Mouse (Mus musculus) cerebellum, adult (tissue): ENCODE results near the gene Pex11g.

Experiments used
- ATAC-seq: cut with Nextera tagmentation; 2 replicates; pipeline ENCODE4 v1.9.2; 2017; ENCODE audit warnings: mild to moderate bottlenecking, moderate library complexity, mixed read lengths; ENCODE audit not compliant: insufficient number of reproducible peaks, low FRiP score, low TSS enrichment

The Pex11g gene

DNA sequence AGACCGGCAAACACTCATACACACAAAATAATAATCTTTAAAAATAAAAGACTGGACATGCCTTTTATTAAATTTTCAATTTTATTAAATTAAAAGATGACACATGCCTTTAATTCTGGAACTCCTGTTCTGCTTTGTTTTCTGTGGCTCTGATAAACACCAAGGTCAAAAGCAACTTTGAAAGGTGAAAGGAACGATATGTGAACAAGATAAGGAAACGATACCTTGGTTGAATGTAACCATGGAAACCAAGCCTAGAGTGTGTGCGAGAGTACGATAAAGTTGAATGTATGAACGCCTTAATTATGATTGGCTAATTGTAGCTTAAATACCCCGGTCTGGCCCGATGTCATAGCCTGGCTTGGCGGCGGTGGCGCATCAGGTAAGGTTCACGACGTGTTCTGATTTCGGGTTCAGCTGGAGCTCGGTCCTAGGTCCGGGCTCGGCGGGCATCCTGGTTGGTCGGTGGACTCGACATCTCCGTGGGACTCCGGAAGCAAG is 14.8 kb upstream of the Pex11g start:
- no peak for ATAC-seq

DNA sequence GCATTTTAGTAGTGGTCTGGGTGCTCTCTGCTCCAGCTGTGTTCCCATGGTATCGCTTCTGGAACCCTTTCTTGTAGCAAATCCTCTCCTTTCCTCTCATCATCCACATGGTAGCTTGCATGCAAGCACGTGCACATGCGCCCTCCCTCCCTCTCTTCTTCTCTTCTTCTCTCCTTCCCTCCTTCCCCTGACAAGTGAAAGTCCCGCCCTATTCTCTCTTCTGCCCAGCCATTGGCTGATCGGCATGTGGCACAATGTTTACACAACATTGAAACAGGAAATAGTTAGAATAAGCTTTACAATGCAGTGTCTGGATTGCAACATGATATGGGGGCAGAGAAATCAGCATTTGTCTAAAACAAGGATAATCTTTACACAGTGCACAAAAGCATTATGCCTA is 14.1 kb upstream of the Pex11g start:
- no peak for ATAC-seq

DNA sequence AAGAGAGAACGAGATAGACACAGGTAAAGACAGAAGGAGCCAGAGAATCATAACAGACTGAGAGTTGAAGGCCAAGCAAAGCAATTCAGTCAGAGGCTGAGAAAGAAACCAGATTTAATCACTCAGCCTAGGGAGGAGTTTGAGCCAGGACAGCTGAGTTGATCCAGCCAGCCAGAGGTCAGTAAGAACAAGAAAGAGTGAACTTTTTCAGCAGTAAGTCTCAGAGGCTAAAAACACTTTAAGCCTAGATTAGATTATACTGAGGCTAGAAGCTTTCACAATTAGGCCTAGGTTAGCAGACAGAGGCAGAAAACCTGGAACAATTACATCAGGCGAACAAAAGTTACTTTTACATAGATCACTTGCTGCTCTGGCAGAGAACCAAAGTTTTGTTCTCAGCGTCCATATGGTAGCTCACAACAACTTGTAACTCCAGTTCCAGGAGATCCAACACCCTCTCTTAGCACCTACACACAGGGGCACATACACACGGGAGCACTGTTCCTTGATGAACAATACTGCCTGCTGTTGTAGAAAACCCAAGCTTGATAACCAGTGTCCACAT is 12.8 kb upstream of the Pex11g start:
- ATAC-seq: no peak

DNA sequence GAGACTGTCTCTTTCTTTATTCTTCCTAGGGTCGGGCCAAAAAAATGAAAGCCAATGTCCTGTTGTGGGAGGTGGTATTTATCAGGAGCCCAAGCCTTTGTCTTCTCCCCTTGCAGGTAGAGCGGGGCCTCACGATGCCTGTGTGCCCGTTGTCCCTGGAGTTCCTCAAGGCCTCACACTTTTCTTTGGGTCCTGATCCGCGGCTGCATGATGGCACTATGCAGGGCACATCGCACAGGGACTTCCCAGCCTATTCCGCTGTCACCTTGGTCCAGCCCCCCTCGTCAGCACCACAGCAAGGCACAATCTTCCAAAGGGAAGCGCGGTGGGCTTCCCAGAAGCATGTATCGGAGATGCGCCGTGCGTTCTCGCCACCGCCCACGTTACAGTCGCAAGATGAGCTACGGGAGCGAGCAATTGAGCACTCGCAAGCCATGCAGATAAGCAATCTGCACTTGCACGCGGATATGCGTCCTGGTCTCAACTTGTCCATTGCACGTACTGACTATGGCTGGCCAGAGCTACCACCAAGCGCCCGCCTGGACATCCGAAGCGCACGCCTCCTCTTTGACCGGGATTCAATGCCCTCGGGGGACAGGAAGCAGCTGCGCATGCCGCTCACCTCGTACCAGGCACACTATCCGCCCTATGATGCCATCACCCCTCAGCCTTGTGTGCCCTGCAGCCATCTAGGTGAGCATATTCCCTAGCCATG is 8.4 kb upstream of the Pex11g start:
- no peak for ATAC-seq

DNA sequence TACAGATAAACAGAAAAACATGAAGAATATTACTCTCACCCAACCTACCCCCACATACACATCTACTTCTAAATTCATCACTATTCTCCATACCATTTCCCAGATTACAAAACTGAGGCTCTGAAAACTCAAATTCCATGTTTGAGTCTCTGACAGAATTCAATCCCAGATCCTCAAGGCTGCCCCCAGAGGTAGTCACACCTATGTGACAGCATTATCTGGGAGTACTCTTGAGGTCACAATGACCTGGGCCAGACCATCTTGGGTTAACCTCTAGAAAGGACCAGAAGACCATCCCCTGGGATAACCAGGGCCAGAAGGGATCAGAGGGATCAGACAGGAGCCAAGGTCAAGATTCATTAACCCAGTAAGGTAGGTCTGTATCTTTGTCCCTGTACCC is 3.1 kb upstream of the Pex11g start, which contains the start of gene Tex45:
Gene Tex45 (plus strand): TSS at position 301 of the 400 bp plus-strand sequence.
- ATAC-seq: no peak

DNA sequence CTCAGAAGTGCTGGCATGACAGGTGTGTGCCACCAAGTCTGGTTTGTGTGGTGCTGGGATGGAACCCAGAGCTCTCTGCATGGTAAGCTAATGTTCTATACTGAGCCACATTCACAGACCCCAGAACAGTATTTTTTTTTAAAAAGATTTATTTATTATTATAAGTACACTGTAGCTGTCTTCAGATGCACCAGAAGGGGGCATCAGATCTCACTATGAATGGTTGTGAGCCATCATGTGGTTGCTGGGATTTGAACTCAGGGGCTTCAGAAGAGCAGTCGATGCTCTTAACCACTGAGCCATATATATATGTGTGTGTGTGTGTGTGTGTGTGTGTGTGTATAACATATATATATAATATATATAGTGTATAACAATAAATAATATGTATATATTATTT is 1.4 kb upstream of the Pex11g start:
- no peak for ATAC-seq

DNA sequence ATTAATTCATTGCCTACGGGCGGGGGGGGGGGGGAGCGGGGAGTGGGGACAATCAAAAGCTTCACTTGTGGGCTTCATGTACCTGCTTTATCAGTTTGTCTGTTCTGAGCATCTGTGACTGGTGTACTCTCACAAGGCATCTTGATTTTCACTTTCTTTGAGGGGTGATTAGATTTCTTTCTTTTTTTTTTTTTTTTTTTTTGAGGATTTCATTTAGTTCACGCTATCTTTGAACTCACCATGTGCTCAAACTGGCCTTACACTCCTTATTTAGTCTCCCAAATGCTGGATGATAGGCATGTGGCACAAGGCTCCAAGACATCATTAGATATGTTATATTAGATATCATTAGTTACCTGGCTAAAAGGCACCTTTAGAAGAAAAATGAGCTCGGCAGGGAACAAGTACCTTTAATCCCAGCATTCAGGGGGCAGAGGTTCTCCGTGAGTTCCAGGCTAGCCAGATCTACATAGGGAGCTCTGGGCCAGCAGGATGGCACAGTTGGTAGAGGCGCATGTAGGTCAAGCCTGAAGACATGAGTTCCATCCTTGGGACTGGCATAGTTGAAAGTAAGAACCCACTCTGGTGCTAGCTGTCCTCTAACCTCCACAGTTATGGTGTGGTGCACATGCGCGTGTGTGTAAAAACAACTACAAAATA is 536 bp upstream of the Pex11g start:
- no peak for ATAC-seq

DNA sequence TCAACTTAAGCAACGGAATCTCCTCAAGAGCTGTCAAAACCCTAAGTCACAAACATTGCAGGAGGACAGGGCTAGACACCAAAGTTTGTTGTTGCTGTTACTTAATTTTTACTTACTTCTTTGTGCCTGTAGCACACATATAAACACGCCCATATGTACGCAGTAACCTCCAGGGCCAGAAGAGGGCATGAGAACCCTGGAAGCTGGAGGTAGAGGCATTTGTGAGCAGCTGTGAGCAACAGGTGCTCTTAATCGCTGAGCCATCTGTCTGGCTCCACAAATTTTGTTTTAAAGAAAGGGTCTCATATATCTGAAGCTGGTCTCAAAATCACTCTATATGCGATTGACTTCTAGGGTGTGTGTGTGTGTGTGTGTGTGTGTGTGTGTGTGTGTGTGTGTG is 3.2 kb downstream of the Pex11g start:
- no peak for ATAC-seq

DNA sequence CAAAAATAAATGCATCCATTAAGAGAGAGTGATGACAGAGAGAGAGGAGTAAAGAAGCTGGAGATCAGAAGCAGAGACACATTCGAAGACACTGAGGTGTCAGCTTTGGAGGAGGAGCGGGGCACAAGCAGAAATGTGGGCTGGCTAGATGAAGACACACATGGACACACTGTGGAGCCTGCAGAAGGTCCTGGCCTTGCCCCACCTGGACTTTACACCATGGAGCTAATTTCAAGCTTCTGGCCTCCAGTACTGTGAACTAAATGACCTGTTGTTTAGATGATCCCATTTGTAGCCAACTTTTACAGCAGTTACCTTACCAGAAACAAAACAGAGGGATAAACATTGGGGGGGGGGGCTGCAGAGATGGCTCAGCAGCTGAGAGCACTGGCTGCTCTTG is 4.2 kb downstream of the Pex11g start:
- no peak for ATAC-seq

DNA sequence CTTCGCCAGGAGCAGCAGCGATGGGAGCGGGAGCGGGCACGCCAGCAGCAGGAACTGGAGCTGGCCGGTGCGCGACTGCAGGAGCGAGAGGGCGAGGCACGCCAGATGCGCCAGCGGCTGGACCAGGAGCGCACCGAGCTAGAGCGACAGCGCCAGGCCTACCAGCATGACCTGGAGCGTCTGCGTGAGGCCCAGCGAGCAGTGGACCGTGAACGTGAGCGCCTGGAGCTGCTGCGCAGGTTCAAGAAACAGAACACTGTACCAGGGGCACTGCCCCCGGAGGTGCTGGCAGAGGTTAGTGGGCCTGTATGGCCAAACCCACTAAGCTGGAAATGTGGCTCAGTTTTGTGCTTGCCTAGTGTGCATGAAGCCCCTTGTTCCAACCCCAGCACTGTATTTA is 15.5 kb downstream of the Pex11g start:
- ATAC-seq: no peak

DNA sequence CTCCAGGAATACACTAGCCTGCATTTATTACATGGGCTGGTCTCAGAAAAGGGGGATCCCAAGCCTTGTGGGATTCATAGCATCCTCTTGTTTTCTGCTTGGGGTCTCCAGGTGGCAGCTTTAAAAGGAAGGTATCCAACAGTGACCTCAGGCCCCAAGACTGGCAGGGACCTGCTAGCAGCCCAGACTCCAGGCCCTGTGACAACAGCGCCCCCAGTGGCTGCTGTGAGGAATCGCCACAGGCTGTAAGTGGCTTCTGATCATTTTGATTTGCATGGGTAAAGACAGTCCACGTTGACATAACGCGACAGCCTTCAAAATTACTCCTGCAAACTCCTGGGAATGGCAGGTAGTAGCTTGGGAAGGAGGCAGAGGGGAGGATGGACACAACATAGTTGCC is 16.8 kb downstream of the Pex11g start:
- peak; percentile 54; the same call in 1 of the 2 replicates for ATAC-seq

DNA sequence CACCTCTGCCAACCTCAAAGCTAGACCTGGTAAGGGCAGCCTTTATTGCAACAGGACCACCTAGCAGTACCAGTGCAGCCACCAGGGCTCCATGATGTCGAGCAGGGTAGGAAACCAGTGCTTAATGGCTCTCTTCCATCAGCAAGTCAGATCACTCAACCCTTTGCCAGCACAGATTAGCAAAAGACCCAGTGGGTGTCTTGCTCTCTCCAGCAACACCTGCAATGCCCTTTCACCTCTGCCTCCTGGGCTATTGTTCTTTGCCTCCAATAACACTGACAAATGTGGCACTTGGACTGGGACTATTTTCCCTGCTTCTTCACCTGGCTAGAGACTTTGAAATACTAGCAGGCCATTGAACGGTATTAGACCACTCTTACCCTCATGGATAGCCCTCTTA is 18.3 kb downstream of the Pex11g start:
- no peak for ATAC-seq

DNA sequence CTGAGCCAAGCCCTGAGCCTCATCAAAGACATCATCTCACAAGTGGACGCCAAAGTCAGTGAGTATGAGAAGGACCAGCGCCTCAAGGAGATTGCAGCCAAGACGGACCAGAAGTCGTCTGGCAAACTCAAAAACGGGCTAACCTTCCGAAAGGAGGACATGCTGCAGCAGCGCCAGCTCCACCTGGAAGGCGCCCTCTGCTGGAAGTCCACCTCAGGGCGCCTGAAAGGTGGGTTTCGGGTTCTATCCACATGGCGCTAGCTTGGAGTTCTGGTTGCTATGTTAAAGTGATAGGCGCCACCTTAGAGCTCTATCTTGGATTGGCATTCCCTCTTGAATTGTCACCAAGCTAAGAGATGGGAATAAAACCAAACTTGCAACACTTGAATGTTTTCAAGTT is 28.0 kb downstream of the Pex11g start:
- no peak for ATAC-seq

DNA sequence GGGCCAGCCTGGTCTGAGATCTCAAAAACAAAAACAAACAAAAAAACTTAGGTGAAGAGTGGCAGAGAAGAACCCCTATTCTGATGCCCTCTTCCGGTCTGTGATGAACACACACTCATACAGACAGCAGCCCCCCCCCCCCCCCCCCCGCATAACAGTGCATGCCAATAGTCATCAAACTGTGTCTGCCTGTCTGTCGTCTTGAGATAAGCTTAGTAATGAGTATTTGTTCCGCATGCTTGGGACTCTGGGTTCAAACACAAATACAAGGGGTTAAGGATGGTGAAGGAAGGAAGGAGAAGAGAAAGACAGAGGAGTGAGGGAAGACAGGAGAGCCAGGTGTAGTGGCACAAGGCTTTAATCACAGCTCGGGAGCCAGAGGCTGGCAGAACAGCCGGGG is 31.0 kb downstream of the Pex11g start:
- ATAC-seq: no peak

DNA sequence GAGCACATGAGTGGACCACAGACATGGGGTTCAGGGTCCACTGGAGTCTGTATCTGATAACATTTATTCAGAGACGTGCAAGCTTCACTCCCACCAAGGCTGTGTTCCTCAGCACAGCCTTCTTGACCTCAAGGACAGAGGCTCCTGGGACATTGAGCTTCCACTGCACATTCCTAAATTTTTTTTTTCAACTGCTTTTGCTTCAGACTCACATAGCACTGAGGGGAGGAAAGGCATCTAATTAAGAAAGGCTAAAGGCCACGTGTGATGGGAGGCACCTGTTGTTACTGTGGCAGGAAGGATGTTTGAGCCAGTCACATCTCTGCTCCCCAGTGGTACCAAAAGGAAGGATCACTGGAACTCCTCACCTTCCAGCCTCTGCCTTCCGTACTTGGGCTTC is 36.4 kb downstream of the Pex11g start:
- no peak for ATAC-seq

DNA sequence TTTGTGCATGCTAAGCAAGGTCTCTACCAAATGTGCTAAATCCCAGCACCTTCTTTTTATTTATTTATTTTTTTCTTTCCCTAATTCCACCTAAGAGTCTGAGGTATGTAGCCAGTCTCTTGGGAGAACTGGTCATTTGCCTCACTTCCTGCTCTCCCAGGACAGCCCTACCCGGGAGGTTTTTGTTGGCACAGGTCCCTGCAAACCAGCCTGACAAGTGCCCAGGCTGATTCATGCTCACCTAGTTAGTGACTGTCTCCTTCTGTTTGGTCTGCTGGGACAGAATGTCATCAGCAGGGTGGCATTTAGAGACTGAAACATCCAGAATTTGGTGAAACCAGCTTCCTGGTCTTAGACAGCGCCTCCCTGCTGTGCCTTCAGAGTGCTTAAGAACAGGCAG is 37.5 kb downstream of the Pex11g start:
- peak; percentile 74 for ATAC-seq

DNA sequence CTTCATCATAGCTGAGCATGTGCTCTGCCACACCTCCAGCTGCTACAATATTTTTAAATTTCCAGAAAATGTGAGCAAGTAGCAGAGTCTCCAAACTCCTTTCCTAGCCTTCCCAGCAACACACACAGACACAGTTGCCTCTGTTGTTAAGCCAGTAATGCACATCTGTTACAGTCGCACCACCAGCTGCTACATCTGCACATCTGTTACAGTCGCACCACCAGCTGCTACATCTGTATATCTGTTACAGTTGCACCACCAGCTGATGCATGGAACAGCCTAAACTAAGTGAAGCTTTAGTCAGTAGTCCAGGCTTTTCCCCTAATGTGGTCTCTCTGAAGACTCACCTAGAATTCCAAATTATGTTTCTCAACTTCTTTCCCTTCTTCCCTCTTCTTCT is 39.1 kb downstream of the Pex11g start:
- ATAC-seq: no peak

DNA sequence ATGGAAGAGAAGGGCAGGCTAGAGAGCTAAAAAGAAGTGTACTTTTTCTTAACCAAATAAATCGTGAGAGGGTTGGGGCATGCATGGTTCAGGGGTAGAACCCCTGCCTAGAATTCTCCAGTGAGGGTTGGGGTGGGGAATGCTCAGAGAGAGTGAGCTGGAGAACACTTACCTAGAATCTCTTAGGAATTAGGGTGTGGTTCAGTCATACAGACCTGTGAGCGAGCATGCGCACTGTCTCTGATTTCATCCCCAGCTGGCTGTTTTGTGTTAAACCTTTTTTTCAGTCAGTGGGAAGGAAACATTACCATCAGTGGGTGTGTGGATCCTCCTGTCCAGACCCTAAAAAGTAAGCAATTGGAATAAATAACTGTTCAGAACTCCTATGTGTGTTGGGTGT is 41.3 kb downstream of the Pex11g start:
- ATAC-seq: no peak

DNA sequence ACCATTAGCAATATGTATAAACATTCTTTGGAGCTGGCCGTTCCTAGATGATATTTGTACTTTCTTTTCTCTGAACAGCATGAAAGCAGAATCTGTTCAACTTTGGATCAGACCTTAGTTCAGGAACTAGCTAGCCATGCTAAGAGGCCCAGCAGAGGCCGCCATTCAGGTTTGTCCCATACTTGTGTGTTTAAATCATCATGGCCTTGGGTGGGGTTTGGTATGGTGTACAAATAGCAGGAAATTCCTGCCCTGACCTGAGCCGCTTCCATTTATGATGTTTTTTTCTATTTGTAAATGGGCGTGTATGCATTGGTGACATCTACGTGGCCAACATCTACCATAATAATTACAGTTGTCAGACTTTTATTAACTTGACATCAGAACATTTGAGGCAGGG is 42.3 kb downstream of the Pex11g start:
- ATAC-seq: no peak

DNA sequence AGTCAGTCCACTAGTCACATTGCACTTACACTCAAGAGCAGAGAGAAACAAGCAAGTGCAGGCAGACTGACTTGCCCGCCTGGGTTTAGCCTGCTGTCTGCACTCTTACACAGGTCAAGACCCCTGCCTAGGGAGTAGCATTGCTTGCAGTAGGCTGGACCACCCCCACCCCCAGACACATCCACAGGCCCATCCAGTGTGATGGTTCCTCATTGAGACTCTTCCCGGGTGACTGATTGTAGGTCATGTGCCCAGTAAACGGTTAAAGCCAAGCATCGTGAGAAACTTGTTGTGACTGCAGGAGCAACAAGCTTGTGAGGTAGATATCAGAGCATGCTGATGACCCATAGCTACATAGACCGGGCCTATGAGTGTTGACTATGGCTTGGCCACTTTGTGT is 46.0 kb downstream of the Pex11g start:
- no peak for ATAC-seq

DNA sequence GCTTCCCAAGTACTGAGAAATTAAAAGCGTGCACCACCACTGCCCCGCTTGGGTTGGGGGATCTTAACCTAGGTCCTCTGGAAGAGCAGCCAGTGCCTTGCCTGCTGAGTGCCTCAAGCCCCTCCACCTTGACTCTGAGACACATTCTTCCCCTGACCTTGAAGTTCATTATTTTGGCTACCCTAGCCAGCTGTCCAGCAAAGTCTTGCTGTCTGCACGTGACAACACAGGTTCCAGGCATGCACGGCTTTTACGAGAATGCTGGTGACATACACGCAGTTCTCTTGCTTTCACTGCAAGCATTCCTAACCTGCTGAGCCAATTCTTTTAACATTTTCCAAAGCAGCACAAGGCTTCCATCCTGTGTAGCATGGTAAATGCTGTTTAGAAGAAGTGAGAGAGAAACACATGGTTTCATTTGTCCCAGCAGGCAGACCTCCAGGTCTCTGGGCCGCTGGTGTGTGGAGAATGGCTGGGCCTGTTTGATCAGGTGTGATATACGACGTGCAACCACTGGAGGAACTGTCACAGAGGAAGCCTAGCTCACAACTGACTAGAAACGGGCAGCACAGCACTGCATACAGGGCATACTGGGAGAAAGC is 47.3 kb downstream of the Pex11g start:
- no peak for ATAC-seq
